Mouse (Mus musculus): ENCODE data around the gene Sytl3. TPM values are rescaled to one million over a fixed set of nuclear protein-coding genes. Genes with fewer than 3 reads are reported as not detected.
"Not testable (repeated sequence)": the region's sequence is repeated elsewhere in the genome, so short reads cannot be mapped to it uniquely, and the experiment has no call there.

Sytl3 gene
- polyA plus RNA-seq, 1 experiment from 2014 or later: 2.5 TPM

DNA sequence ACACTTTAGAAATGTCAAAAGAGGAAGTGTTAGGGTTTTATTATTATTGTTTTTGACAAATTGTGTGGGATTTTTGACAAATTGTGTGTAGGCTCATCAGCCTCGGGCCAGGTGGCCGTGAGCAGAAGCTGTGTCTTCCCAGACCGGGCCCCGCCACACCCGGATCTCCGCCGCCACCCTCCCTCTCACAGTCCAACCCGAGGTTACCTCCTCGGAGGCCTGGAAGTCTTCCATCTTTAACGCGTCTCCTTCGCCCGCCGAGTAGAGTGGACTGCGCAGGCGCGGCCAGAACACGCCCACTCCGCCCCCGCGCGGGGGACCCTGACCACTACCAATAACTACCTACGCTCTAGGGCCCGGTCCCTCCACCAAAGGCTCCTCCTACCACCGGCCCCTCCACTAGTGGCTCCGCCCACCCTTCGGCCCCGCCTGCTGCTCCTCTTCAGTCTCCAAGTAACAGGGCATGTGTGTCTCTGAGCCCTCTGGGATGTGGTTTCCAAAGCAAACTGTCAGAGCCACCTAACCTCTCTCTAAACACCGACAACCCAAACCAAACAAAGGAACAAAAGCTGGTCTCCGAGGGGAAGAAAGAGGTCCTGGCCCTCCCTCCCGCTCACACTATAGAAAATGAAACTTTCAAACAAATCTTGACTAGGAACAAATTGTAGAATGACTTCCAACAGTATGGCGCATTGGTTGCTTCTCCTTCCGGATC, 3.2 kb upstream of the Sytl3 start, which contains the start of gene Dynlt1f:
TSS of gene Dynlt1f (minus strand) at position 334 of the 715 bp plus-strand sequence.
- not testable (repeated sequence) for H3K27me3 ChIP-seq (ENCODE audit: insufficient read depth, low read length); H3K9me3 ChIP-seq (replicated peaks; ENCODE audit: low read length); H3K4me1 ChIP-seq (replicated peaks; ENCODE audit: insufficient read depth, low read length); H3K36me3 ChIP-seq (ENCODE audit: insufficient read depth, low read length)
- H3K4me2 ChIP-seq (ENCODE audit: low read length): peak within 1 kb of the TSS; percentile 58
- H3K27ac ChIP-seq: peak within 1 kb of the TSS; percentile 47; the same call in 1 of the 2 replicates
- ATAC-seq (replicated peaks; ENCODE audit: low FRiP score, low read depth): peak; percentile 96
- H3K9ac ChIP-seq (ENCODE audit: low read depth, low read length): peak within 1 kb of the TSS; percentile 58
- peak within 1 kb of the TSS; percentile 47 for H3K4me3 ChIP-seq (replicated peaks; ENCODE audit: low read depth, low read length)
- DNase-seq (ENCODE audit: low spot score): peak; percentile 55
- WGBS: 4% methylated on average over 20 of the region's 33 CpGs

DNA sequence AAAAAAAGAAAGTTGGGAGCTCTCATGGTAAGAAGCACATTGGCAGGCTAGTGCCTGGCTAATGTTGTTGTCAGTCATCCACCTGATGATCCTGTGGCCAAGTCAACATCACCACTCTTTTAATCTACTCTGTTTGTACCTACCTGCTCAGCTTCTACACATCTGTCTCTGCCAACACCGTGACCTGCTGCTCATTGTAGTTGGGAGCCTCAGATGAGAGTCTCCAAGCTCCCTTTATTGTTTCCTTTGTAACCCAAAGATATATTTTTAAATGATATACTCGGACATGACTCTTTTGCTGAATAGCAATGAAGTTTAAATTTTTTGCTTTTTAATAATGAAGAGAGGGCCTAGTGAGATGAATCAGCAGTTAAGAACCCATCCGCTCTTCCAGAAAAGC, 2.4 kb upstream of the Sytl3 start:
- not testable (repeated sequence) for ATAC-seq (replicated peaks; ENCODE audit: low FRiP score, low read depth); H3K27ac ChIP-seq; H3K27me3 ChIP-seq (ENCODE audit: insufficient read depth, low read length); H3K4me3 ChIP-seq (replicated peaks; ENCODE audit: low read depth, low read length); H3K4me2 ChIP-seq (ENCODE audit: low read length); H3K9ac ChIP-seq (ENCODE audit: low read depth, low read length); H3K36me3 ChIP-seq (ENCODE audit: insufficient read depth, low read length); DNase-seq (ENCODE audit: low spot score); H3K9me3 ChIP-seq (replicated peaks; ENCODE audit: low read length); H3K4me1 ChIP-seq (replicated peaks; ENCODE audit: insufficient read depth, low read length)
- 92% methylated on average over 1 of the region's 3 CpGs for WGBS

GRCm38 (mm10) chr17:6660589-6660988, 1.7 kb downstream of the Sytl3 start:
- H3K4me2 ChIP-seq (ENCODE audit: low read length); H3K36me3 ChIP-seq (ENCODE audit: insufficient read depth, low read length); H3K4me1 ChIP-seq (replicated peaks; ENCODE audit: insufficient read depth, low read length); H3K27me3 ChIP-seq (ENCODE audit: insufficient read depth, low read length); H3K9me3 ChIP-seq (replicated peaks; ENCODE audit: low read length); H3K9ac ChIP-seq (ENCODE audit: low read depth, low read length); DNase-seq (ENCODE audit: low spot score); H3K27ac ChIP-seq; H3K4me3 ChIP-seq (replicated peaks; ENCODE audit: low read depth, low read length); ATAC-seq (replicated peaks; ENCODE audit: low FRiP score, low read depth): not testable (repeated sequence)
- WGBS: 39% methylated on average over 6 of the region's 6 CpGs

DNA sequence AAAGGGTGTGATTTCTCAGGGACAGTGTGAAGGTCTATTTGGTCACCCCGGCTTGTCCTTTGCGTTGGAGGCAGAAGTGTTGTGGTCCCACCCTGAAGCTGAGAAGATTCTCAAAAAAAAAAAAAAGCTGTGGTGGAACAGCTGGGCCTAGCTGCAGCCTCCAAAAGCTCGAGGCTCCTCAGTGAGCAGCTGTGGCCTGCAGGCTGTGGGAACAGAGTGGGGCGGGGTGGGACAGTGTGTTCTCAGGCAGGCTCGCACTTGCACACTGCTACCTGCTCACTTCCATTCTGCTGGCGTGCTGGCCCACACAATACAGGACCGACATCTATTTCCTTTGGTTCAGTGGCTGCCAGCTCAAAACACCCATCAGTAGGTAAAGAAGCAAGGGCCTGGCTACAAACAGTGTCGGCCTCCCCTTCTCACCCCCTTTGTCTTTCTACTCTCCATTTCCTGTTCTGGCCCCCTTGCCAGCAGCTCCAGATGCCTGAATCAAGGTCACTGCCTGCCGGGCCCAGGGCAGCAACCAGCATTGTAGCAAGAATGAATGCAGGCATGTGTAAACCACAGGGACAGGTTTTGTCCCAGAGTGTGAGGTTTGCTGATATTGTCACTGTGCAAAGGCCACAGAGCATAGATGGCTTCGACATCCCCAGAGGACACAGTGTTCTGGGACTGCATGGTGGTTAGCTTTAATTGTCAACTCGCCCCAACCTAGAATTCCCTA, 2.4 kb downstream of the Sytl3 start:
- H3K27me3 ChIP-seq (ENCODE audit: insufficient read depth, low read length); H3K4me3 ChIP-seq (replicated peaks; ENCODE audit: low read depth, low read length); H3K27ac ChIP-seq; ATAC-seq (replicated peaks; ENCODE audit: low FRiP score, low read depth); H3K36me3 ChIP-seq (ENCODE audit: insufficient read depth, low read length); H3K4me1 ChIP-seq (replicated peaks; ENCODE audit: insufficient read depth, low read length); H3K4me2 ChIP-seq (ENCODE audit: low read length); H3K9ac ChIP-seq (ENCODE audit: low read depth, low read length); H3K9me3 ChIP-seq (replicated peaks; ENCODE audit: low read length): not testable (repeated sequence)
- 37% methylated on average over 6 of the region's 11 CpGs for WGBS
- peak; percentile 3 for DNase-seq (ENCODE audit: low spot score)

DNA sequence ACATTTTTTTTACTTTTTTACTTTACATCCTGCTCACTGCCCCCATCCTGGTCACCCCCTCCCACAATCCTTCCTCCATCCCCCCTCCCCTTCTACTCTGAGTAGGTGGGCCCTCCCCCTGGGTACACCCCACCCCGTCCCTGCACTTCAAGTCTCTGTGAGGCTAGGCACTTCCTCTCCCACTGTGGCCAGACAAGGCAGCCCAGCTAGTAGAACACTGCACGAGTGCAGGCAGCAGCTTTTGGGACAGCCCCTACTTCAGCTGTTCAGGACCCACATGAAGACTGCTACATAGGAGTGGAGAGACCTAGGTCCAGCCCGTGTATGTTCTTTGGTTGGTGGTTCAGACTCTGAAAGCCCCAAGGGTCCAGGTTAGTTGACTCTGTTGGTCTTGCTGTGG, 3.9 kb downstream of the Sytl3 start:
- H3K4me3 ChIP-seq (replicated peaks; ENCODE audit: low read depth, low read length); H3K9ac ChIP-seq (ENCODE audit: low read depth, low read length); H3K9me3 ChIP-seq (replicated peaks; ENCODE audit: low read length); H3K4me2 ChIP-seq (ENCODE audit: low read length); H3K27ac ChIP-seq; H3K27me3 ChIP-seq (ENCODE audit: insufficient read depth, low read length); ATAC-seq (replicated peaks; ENCODE audit: low FRiP score, low read depth); H3K4me1 ChIP-seq (replicated peaks; ENCODE audit: insufficient read depth, low read length); H3K36me3 ChIP-seq (ENCODE audit: insufficient read depth, low read length); DNase-seq (ENCODE audit: low spot score): not testable (repeated sequence)
- 60% methylated on average over 3 of the region's 3 CpGs for WGBS

- not testable (repeated sequence) for H3K9ac ChIP-seq (ENCODE audit: low read depth, low read length); H3K36me3 ChIP-seq (ENCODE audit: insufficient read depth, low read length); H3K4me2 ChIP-seq (ENCODE audit: low read length); H3K4me1 ChIP-seq (replicated peaks; ENCODE audit: insufficient read depth, low read length); H3K27ac ChIP-seq; H3K27me3 ChIP-seq (ENCODE audit: insufficient read depth, low read length); H3K9me3 ChIP-seq (replicated peaks; ENCODE audit: low read length); ATAC-seq (replicated peaks; ENCODE audit: low FRiP score, low read depth); H3K4me3 ChIP-seq (replicated peaks; ENCODE audit: low read depth, low read length); DNase-seq (ENCODE audit: low spot score)
- 78% methylated on average over 4 of the region's 5 CpGs for WGBS
These were observed 6.5 kb downstream of the Sytl3 start for GRCm38 (mm10) chr17:6665389-6665788.

- not testable (repeated sequence) for H3K27ac ChIP-seq; H3K36me3 ChIP-seq (ENCODE audit: insufficient read depth, low read length); DNase-seq (ENCODE audit: low spot score); ATAC-seq (replicated peaks; ENCODE audit: low FRiP score, low read depth); H3K9me3 ChIP-seq (replicated peaks; ENCODE audit: low read length); H3K27me3 ChIP-seq (ENCODE audit: insufficient read depth, low read length); H3K4me2 ChIP-seq (ENCODE audit: low read length); H3K4me3 ChIP-seq (replicated peaks; ENCODE audit: low read depth, low read length); H3K4me1 ChIP-seq (replicated peaks; ENCODE audit: insufficient read depth, low read length); H3K9ac ChIP-seq (ENCODE audit: low read depth, low read length)
- no CpG with 5 or more reads among the region's 6 CpGs for WGBS
These were observed 9.6 kb downstream of the Sytl3 start for GRCm38 (mm10) chr17:6668522-6668921.

GRCm38 (mm10) chr17:6674297-6674696, 15.4 kb downstream of the Sytl3 start:
- not testable (repeated sequence) for DNase-seq (ENCODE audit: low spot score); H3K4me1 ChIP-seq (replicated peaks; ENCODE audit: insufficient read depth, low read length); ATAC-seq (replicated peaks; ENCODE audit: low FRiP score, low read depth); H3K27me3 ChIP-seq (ENCODE audit: insufficient read depth, low read length); H3K4me3 ChIP-seq (replicated peaks; ENCODE audit: low read depth, low read length); H3K27ac ChIP-seq; H3K4me2 ChIP-seq (ENCODE audit: low read length); H3K36me3 ChIP-seq (ENCODE audit: insufficient read depth, low read length); H3K9me3 ChIP-seq (replicated peaks; ENCODE audit: low read length); H3K9ac ChIP-seq (ENCODE audit: low read depth, low read length)
- WGBS: 59% methylated on average over 5 of the region's 5 CpGs

GRCm38 (mm10) chr17:6678063-6678462, 19.2 kb downstream of the Sytl3 start:
- WGBS: 50% methylated on average over 1 of the region's 2 CpGs
- not testable (repeated sequence) for H3K27me3 ChIP-seq (ENCODE audit: insufficient read depth, low read length); H3K4me2 ChIP-seq (ENCODE audit: low read length); H3K9ac ChIP-seq (ENCODE audit: low read depth, low read length); H3K4me1 ChIP-seq (replicated peaks; ENCODE audit: insufficient read depth, low read length); H3K9me3 ChIP-seq (replicated peaks; ENCODE audit: low read length); ATAC-seq (replicated peaks; ENCODE audit: low FRiP score, low read depth); H3K36me3 ChIP-seq (ENCODE audit: insufficient read depth, low read length); H3K27ac ChIP-seq; H3K4me3 ChIP-seq (replicated peaks; ENCODE audit: low read depth, low read length); DNase-seq (ENCODE audit: low spot score)
